Mouse (Mus musculus) liver, embryonic 16.5 days (tissue): ENCODE measurements around the gene Bmper. TPM values are rescaled to one million over a fixed set of nuclear protein-coding genes. Genes with fewer than 3 reads are reported as not detected.

ENCODE experiments used
- ATAC-seq: fragments of 200-750 bp; cut with Nextera tagmentation; 2 replicates; pipeline ENCODE4 v1.8.0; 2017; ENCODE audit warnings: low read depth, mild to moderate bottlenecking, moderate number of reproducible peaks, moderate library complexity
- H3K27ac ChIP-seq: fragments of 300-500 bp; sonication (generic); 2 replicates; pipeline ENCODE4 v1.5.1; 2014; ENCODE audit warnings: mild to moderate bottlenecking, low read length
- H3K27me3 ChIP-seq: fragments of 300-500 bp; sonication (generic); 2 replicates; pipeline ENCODE4 v1.6.1; 2014; ENCODE audit warnings: low read depth, low read length, mixed read lengths; ENCODE audit not compliant: control insufficient read depth, insufficient read depth
- H3K36me3 ChIP-seq: fragments of 300-500 bp; sonication (generic); 2 replicates; pipeline ENCODE4 v1.6.1; 2014; ENCODE audit warnings: mild to moderate bottlenecking; ENCODE audit not compliant: control insufficient read depth, insufficient read depth
- H3K4me1 ChIP-seq: fragments of 300-500 bp; sonication (generic); 2 replicates; pipeline ENCODE4 v1.6.1; 2014; ENCODE audit warnings: low read depth, low read length, mixed read lengths; ENCODE audit not compliant: control insufficient read depth
- H3K4me2 ChIP-seq: fragments of 300-500 bp; sonication (generic); 2 replicates; pipeline ENCODE4 v1.6.1; 2014; ENCODE audit warnings: low read depth, low read length, mixed read lengths
- H3K4me3 ChIP-seq: fragments of 300-500 bp; sonication (generic); 2 replicates; pipeline ENCODE4 v1.5.1; 2014; ENCODE audit warnings: low read depth, mild to moderate bottlenecking, low read length
- H3K9ac ChIP-seq: fragments of 300-500 bp; sonication (generic); 2 replicates; pipeline ENCODE4 v1.6.1; 2014; ENCODE audit warnings: low read depth, low read length
- H3K9me3 ChIP-seq: fragments of 300-500 bp; sonication (generic); replicated peaks from 2 replicates; pipeline ENCODE4 v1.6.1; 2016; ENCODE audit warnings: low read length; ENCODE audit not compliant: control insufficient read depth
- WGBS: fragments of 180-500 bp; shearing (Covaris S2); extraction: QIAGEN DNeasy Blood & Tissue Kit; methylation state at CpG from one replicate; pipeline ENCODE4 v1.1.7; 2014; ENCODE audit not compliant: insufficient replicate concordance; 5-methylcytosine and 5-hydroxymethylcytosine counted together
- polyA plus RNA-seq: library from polyadenylated mRNA; unstranded; fragments of >200 nt; fragmentation: Nextera tagmentation; extraction: Ambion mirVana; gene quantifications from 2 replicates; pipeline ENCODE4 v1.2.1, GENCODE M21; 2015

Gene Bmper
- polyA plus RNA-seq, 1 experiment from 2014 or later: 0.40 TPM

- Histone ChIP-seq H3K36me3 (no peaks in the 10 kb centered on the region), H3K4me1 (no peaks in the 10 kb centered on the region), H3K27me3 (no peaks in the 10 kb centered on the region), H3K4me3 (no peak overlapping the region), H3K4me2 (no peak overlapping the region), H3K27ac (no peak overlapping the region), H3K9ac (no peak overlapping the region), H3K9me3 (no peaks in the 10 kb centered on the region)
- 76% methylated on average over 7 of the region's 7 CpGs for WGBS
- no peak for ATAC-seq
These were observed 140.7 kb downstream of the Bmper start for GRCm38 (mm10) chr9:23363540-23363939.

GRCm38 (mm10) chr9:23364047-23364446, 141.2 kb downstream of the Bmper start:
- WGBS: 58% methylated on average over 2 of the region's 2 CpGs
- Histone ChIP-seq H3K9ac (no peak overlapping the region), H3K4me2 (no peak overlapping the region), H3K27ac (no peak overlapping the region), H3K27me3 (no peaks in the 10 kb centered on the region), H3K4me1 (no peaks in the 10 kb centered on the region), H3K9me3 (no peaks in the 10 kb centered on the region), H3K4me3 (no peak overlapping the region), H3K36me3 (no peaks in the 10 kb centered on the region)
- no peak for ATAC-seq

GRCm38 (mm10) chr9:23368124-23368523, 145.2 kb downstream of the Bmper start:
- no peak overlapping the region for H3K27ac ChIP-seq
- no peak overlapping the region for H3K4me3 ChIP-seq
- H3K9me3 ChIP-seq: no peaks in the 10 kb centered on the region
- no peaks in the 10 kb centered on the region for H3K4me1 ChIP-seq
- H3K36me3 ChIP-seq: no peaks in the 10 kb centered on the region
- no peaks in the 10 kb centered on the region for H3K27me3 ChIP-seq
- H3K4me2 ChIP-seq: no peak overlapping the region
- H3K9ac ChIP-seq: no peak overlapping the region
- ATAC-seq: no peak

- no peaks in the 10 kb centered on the region for H3K4me1 ChIP-seq
- H3K9ac ChIP-seq: no peak overlapping the region
- WGBS: 48% methylated on average over 4 of the region's 4 CpGs
- H3K36me3 ChIP-seq: no peaks in the 10 kb centered on the region
- H3K27ac ChIP-seq: no peak overlapping the region
- ATAC-seq: no peak
- H3K9me3 ChIP-seq: no peaks in the 10 kb centered on the region
- H3K27me3 ChIP-seq: no peaks in the 10 kb centered on the region
- no peak overlapping the region for H3K4me2 ChIP-seq
- no peak overlapping the region for H3K4me3 ChIP-seq
These were observed 152.0 kb downstream of the Bmper start for GRCm38 (mm10) chr9:23374789-23375460.

- no peak overlapping the region for H3K27ac ChIP-seq
These were observed 155.2 kb downstream of the Bmper start for GRCm38 (mm10) chr9:23377831-23378730.

GRCm38 (mm10) chr9:23378731-23379170, 155.9 kb downstream of the Bmper start:
- H3K4me3 ChIP-seq: no peak overlapping the region
- no peak overlapping the region for H3K4me2 ChIP-seq
- WGBS: 24% methylated on average over 6 of the region's 6 CpGs
- H3K9me3 ChIP-seq: no peaks in the 10 kb centered on the region
- no peak for ATAC-seq
- no peak overlapping the region for H3K9ac ChIP-seq
- H3K36me3 ChIP-seq: no peaks in the 10 kb centered on the region
- H3K27ac ChIP-seq: no peak overlapping the region
- no peaks in the 10 kb centered on the region for H3K27me3 ChIP-seq
- no peaks in the 10 kb centered on the region for H3K4me1 ChIP-seq

More at GRCm38 (mm10) chr9:23377831-23378730, 155.2 kb downstream of the Bmper start:
- Histone ChIP-seq H3K9ac (no peak overlapping the region), H3K36me3 (no peaks in the 10 kb centered on the region), H3K9me3 (no peaks in the 10 kb centered on the region), H3K27me3 (no peaks in the 10 kb centered on the region), H3K4me3 (no peak overlapping the region), H3K4me1 (no peaks in the 10 kb centered on the region), H3K4me2 (no peak overlapping the region)
- WGBS: 42% methylated on average over 5 of the region's 5 CpGs
- no peak for ATAC-seq

GRCm38 (mm10) chr9:23380171-23380835, 157.4 kb downstream of the Bmper start:
- no peaks in the 10 kb centered on the region for H3K4me1 ChIP-seq
- H3K27me3 ChIP-seq: no peaks in the 10 kb centered on the region
- H3K9me3 ChIP-seq: no peaks in the 10 kb centered on the region
- H3K36me3 ChIP-seq: no peaks in the 10 kb centered on the region
- H3K27ac ChIP-seq: no peak overlapping the region
- H3K9ac ChIP-seq: no peak overlapping the region
- H3K4me2 ChIP-seq: no peak overlapping the region
- H3K4me3 ChIP-seq: no peak overlapping the region
- WGBS: 48% methylated on average over 5 of the region's 5 CpGs
- no peak for ATAC-seq

GRCm38 (mm10) chr9:23383291-23383690, 160.4 kb downstream of the Bmper start:
- Histone ChIP-seq H3K9ac (no peak overlapping the region), H3K36me3 (no peaks in the 10 kb centered on the region), H3K4me1 (no peaks in the 10 kb centered on the region), H3K4me3 (no peak overlapping the region), H3K9me3 (no peaks in the 10 kb centered on the region), H3K27me3 (no peaks in the 10 kb centered on the region), H3K4me2 (no peak overlapping the region), H3K27ac (no peak overlapping the region)
- peak; percentile 41; the same call in 1 of the 2 replicates for ATAC-seq
- 61% methylated on average over 8 of the region's 8 CpGs for WGBS
